Mouse (Mus musculus): ENCODE measurements at regions not wholly inside any gene's neighbourhood (a gene's known extent, or its start where the extent isn't known, plus 50 kb on each side); places are given as distances from the start of the nearest gene placed in this dataset.

- TF ChIP-seq POLR2A (IDR thresholded peaks at IDR 0.05; ENCODE audit: extremely low read depth, insufficient read depth, low read length) (no peak), CTCF (IDR thresholded peaks at IDR 0.05; ENCODE audit: extremely low read depth, insufficient read depth, low read length) (no peak)
- Histone ChIP-seq H3K27ac (ENCODE audit: insufficient read depth, low read length) (no peak overlapping the region), H3K4me3 (ENCODE audit: insufficient read depth, low read length) (no peak overlapping the region), H3K4me1 (ENCODE audit: control insufficient read depth, insufficient read depth, low read length) (no peaks in the 10 kb centered on the region)
Observed at GRCm38 (mm10) chr4:124278681-124279080, 331.9 kb downstream of the 3100002H09Rik start.

- Histone ChIP-seq H3K4me1 (ENCODE audit: control insufficient read depth, insufficient read depth, low read length) (no peaks in the 10 kb centered on the region), H3K4me3 (ENCODE audit: insufficient read depth, low read length) (no peak overlapping the region), H3K27ac (ENCODE audit: insufficient read depth, low read length) (no peak overlapping the region)
- TF ChIP-seq CTCF (IDR thresholded peaks at IDR 0.05; ENCODE audit: extremely low read depth, insufficient read depth, low read length) = no peak
- TF ChIP-seq POLR2A (IDR thresholded peaks at IDR 0.05; ENCODE audit: extremely low read depth, insufficient read depth, low read length) = no peak
Observed at GRCm38 (mm10) chr4:124277456-124278181, 333.0 kb downstream of the 3100002H09Rik start.

DNA sequence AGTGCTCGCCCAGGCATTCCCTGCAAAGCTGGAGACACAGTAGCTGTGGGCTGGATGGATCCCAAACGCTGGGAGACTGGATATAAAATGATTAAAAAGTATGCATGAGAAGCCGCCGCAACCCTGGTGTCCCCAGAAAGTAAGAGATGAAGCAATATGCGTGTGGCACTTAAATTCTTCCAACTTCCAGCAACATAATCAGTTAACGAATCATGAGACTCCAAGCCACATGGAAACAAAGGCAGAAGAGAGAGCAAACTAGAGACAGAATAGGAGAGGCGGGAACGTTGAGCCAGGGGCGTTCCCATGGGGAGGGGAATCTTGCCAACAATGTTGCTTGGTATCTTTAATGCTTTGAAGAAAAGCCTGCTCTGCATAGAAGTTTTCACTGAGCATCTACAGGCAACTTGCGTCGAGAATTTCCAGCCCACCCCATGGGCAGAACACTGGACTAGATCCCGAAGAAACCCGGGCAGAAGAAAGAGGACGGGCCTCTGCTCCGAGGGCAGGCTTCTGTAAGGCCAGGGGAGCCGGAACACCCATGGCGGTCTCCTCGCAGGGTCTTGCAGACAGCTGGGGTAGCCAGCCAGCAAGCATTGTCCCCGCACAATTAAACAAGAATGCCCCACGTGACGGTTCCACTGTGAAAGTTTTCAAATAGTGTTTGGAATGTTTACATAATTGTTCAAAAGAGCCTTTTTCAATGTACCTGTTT lies 333.7 kb downstream of the 3100002H09Rik start:
- H3K4me1 ChIP-seq (ENCODE audit: control insufficient read depth, insufficient read depth, low read length) = no peaks in the 10 kb centered on the region
- H3K4me3 ChIP-seq (ENCODE audit: insufficient read depth, low read length) = no peak overlapping the region
- H3K27ac ChIP-seq (ENCODE audit: insufficient read depth, low read length) = no peak overlapping the region
- TF ChIP-seq CTCF (IDR thresholded peaks at IDR 0.05; ENCODE audit: extremely low read depth, insufficient read depth, low read length) = no peak
- TF ChIP-seq POLR2A (IDR thresholded peaks at IDR 0.05; ENCODE audit: extremely low read depth, insufficient read depth, low read length) = no peak

DNA sequence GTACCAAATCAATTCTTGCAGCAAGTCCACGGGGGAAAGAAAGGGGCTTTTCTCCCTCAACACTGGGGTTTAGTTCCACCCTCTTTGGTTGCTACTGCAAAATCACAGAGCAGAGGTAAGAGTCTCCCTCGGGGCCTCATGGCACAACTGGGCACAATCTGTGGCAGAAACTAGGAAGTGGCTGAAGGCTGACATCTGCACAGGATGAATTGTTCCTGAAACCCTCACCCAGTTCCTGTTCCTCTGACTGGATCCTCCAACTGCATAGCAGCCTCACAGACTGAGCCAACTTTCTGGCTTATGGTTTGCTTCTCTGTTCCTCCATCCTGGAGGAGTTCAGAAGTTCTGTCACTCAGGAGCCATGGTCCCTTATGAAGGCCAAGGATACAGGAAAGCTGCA lies 338.6 kb downstream of the 3100002H09Rik start:
- Histone ChIP-seq H3K4me1 (ENCODE audit: control insufficient read depth, insufficient read depth, low read length) (no peaks in the 10 kb centered on the region), H3K4me3 (ENCODE audit: insufficient read depth, low read length) (no peak overlapping the region), H3K27ac (ENCODE audit: insufficient read depth, low read length) (no peak overlapping the region)
- TF ChIP-seq POLR2A (IDR thresholded peaks at IDR 0.05; ENCODE audit: extremely low read depth, insufficient read depth, low read length) (no peak), CTCF (IDR thresholded peaks at IDR 0.05; ENCODE audit: extremely low read depth, insufficient read depth, low read length) (no peak)

DNA sequence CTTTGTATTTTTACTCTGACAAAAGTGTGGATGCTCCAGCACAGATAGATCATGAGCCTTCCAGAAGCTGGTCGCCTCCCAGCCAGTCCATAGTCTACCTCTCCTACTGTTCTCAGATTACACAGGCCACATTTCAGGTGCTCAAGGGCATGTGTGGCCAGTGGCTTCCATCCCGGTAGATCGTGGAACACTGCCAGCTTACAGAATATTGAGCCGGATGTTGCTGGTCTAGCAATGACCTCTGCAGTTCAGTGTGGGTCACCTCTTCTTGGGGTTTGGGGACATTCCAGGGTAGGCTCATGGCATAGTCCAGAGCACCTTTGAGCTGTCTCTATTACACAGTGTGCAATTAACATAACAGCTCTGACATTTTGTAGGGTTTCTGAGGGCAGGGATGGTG lies 342.2 kb downstream of the 3100002H09Rik start:
- no peak overlapping the region for H3K27ac ChIP-seq (ENCODE audit: insufficient read depth, low read length)
- H3K4me3 ChIP-seq (ENCODE audit: insufficient read depth, low read length) = no peak overlapping the region
- no peaks in the 10 kb centered on the region for H3K4me1 ChIP-seq (ENCODE audit: control insufficient read depth, insufficient read depth, low read length)
- no peak for TF ChIP-seq CTCF (IDR thresholded peaks at IDR 0.05; ENCODE audit: extremely low read depth, insufficient read depth, low read length)
- TF ChIP-seq POLR2A (IDR thresholded peaks at IDR 0.05; ENCODE audit: extremely low read depth, insufficient read depth, low read length) = no peak

- TF ChIP-seq POLR2A (IDR thresholded peaks at IDR 0.05; ENCODE audit: extremely low read depth, insufficient read depth, low read length) = no peak
- no peaks in the 10 kb centered on the region for H3K4me1 ChIP-seq (ENCODE audit: control insufficient read depth, insufficient read depth, low read length)
- no peak overlapping the region for H3K4me3 ChIP-seq (ENCODE audit: insufficient read depth, low read length)
- no peak overlapping the region for H3K27ac ChIP-seq (ENCODE audit: insufficient read depth, low read length)
Observed at GRCm38 (mm10) chr4:124266573-124266972, 344.0 kb downstream of the 3100002H09Rik start.

DNA sequence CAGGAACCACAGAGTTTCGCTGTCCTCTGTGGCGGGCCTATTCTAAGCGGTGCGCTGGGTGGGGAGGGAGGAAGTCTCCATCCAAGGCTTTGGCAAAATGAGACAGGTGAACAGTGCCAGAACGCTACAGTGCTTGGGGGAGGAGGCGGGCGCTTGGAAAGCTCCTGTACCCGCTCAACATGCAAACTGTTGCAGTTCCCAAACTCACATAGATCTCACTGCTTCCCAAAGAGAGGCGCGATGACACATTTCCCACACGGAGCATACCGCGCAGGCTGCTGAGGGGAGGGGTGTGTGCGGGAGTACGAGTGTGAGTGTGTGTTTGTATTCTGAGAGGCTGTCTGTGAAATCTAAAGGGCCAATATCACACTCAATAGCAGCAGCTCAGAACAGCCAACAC lies 345.1 kb downstream of the 3100002H09Rik start:
- Histone ChIP-seq H3K4me3 (ENCODE audit: insufficient read depth, low read length) (no peak overlapping the region), H3K27ac (ENCODE audit: insufficient read depth, low read length) (no peak overlapping the region), H3K4me1 (ENCODE audit: control insufficient read depth, insufficient read depth, low read length) (no peaks in the 10 kb centered on the region)
- TF ChIP-seq CTCF (IDR thresholded peaks at IDR 0.05; ENCODE audit: extremely low read depth, insufficient read depth, low read length) = no peak
- no peak for TF ChIP-seq POLR2A (IDR thresholded peaks at IDR 0.05; ENCODE audit: extremely low read depth, insufficient read depth, low read length)

GRCm38 (mm10) chr4:124257006-124257405 lies 339.2 kb upstream of the 4930535I16Rik start:
- Histone ChIP-seq H3K27ac (ENCODE audit: insufficient read depth, low read length) (no peak overlapping the region), H3K4me1 (ENCODE audit: control insufficient read depth, insufficient read depth, low read length) (no peaks in the 10 kb centered on the region), H3K4me3 (ENCODE audit: insufficient read depth, low read length) (no peak overlapping the region)
- TF ChIP-seq POLR2A (IDR thresholded peaks at IDR 0.05; ENCODE audit: extremely low read depth, insufficient read depth, low read length) (no peak), CTCF (IDR thresholded peaks at IDR 0.05; ENCODE audit: extremely low read depth, insufficient read depth, low read length) (no peak)

DNA sequence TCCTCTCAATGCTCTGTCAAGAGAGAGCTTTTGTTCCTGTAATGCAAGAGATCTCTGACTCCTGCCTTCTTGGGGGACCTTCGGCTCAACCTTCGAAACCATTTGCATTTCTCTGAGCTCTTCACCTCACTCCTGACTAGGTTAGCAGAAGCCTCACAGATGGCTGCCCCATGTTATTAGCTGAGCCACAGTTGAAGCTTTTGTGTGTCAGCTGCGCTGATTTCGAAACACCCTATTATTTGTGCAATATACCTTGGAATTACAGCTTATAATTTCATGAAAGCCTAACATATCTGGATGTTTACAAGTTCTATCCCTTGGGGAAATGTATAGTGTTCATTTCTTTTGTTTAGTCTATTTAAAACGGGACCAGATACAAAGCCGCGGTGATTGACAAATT lies 338.7 kb upstream of the 4930535I16Rik start:
- TF ChIP-seq CTCF (IDR thresholded peaks at IDR 0.05; ENCODE audit: extremely low read depth, insufficient read depth, low read length) (no peak), POLR2A (IDR thresholded peaks at IDR 0.05; ENCODE audit: extremely low read depth, insufficient read depth, low read length) (no peak)
- H3K4me3 ChIP-seq (ENCODE audit: insufficient read depth, low read length) = no peak overlapping the region
- no peak overlapping the region for H3K27ac ChIP-seq (ENCODE audit: insufficient read depth, low read length)
- H3K4me1 ChIP-seq (ENCODE audit: control insufficient read depth, insufficient read depth, low read length) = no peaks in the 10 kb centered on the region

- no peak for TF ChIP-seq CTCF (IDR thresholded peaks at IDR 0.05; ENCODE audit: extremely low read depth, insufficient read depth, low read length)
- TF ChIP-seq POLR2A (IDR thresholded peaks at IDR 0.05; ENCODE audit: extremely low read depth, insufficient read depth, low read length) = no peak
- H3K27ac ChIP-seq (ENCODE audit: insufficient read depth, low read length) = no peak overlapping the region
- no peak overlapping the region for H3K4me3 ChIP-seq (ENCODE audit: insufficient read depth, low read length)
- no peaks in the 10 kb centered on the region for H3K4me1 ChIP-seq (ENCODE audit: control insufficient read depth, insufficient read depth, low read length)
Observed at GRCm38 (mm10) chr4:124255183-124255543, 337.3 kb upstream of the 4930535I16Rik start.

Measured in cortical plate, adult 2 months (tissue).